Mouse (Mus musculus) kidney, embryonic 16.5 days (tissue): ENCODE results near the gene Npas1. TPM values are rescaled to one million over a fixed set of nuclear protein-coding genes. Genes with fewer than 3 reads are reported as not detected.
A peak's percentile ranks its signal among the peaks of the same experiment; 100 is the strongest.

ENCODE experiments used
- ATAC-seq: fragments of 200-750 bp; cut with Nextera tagmentation; 2 replicates; pipeline ENCODE4 v1.8.0; 2017; ENCODE audit warnings: moderate TSS enrichment; ENCODE audit not compliant: low FRiP score, low TSS enrichment
- H3K27ac ChIP-seq: fragments of 300-500 bp; sonication (generic); 2 replicates; pipeline ENCODE4 v1.5.1; 2014; ENCODE audit warnings: low read length
- H3K27me3 ChIP-seq: fragments of 300-500 bp; sonication (generic); 2 replicates; pipeline ENCODE4 v1.6.1; 2014; ENCODE audit warnings: low read length, control low read depth, mixed read lengths; ENCODE audit not compliant: insufficient read depth
- H3K36me3 ChIP-seq: fragments of 300-500 bp; sonication (generic); 2 replicates; pipeline ENCODE4 v1.6.1; 2014; ENCODE audit warnings: low read length, control low read depth, mixed read lengths; ENCODE audit not compliant: insufficient read depth
- H3K4me1 ChIP-seq: fragments of 300-500 bp; sonication (generic); 2 replicates; pipeline ENCODE4 v1.6.1; 2014; ENCODE audit warnings: low read length, control low read depth, mixed read lengths; ENCODE audit not compliant: insufficient read depth
- H3K4me2 ChIP-seq: fragments of 300-500 bp; sonication (generic); replicated peaks from 2 replicates; pipeline ENCODE4 v1.6.1; 2014; ENCODE audit warnings: low read depth, low read length
- H3K4me3 ChIP-seq: fragments of 300-500 bp; sonication (generic); 2 replicates; pipeline ENCODE4 v1.5.1; 2014; ENCODE audit warnings: mild to moderate bottlenecking, low read length
- H3K9ac ChIP-seq: fragments of 300-500 bp; sonication (generic); replicated peaks from 2 replicates; pipeline ENCODE4 v1.6.1; 2014; ENCODE audit warnings: low read length
- H3K9me3 ChIP-seq: fragments of 300-500 bp; sonication (generic); 2 replicates; pipeline ENCODE4 v1.6.1; 2016; ENCODE audit warnings: low read length, control low read depth
- WGBS: fragments of 180-500 bp; shearing (Covaris S2); extraction: QIAGEN DNeasy Blood & Tissue Kit; methylation state at CpG from one replicate; pipeline ENCODE4 v1.1.7; 2014; 5-methylcytosine and 5-hydroxymethylcytosine counted together
- polyA plus RNA-seq: library from polyadenylated mRNA; unstranded; fragments of >200 nt; fragmentation: Nextera tagmentation; extraction: Ambion mirVana; gene quantifications from 2 replicates; pipeline ENCODE4 v1.2.1, GENCODE M21; 2015

The Npas1 gene
- polyA plus RNA-seq: 0.41 and 0.42 TPM in 2 replicates

DNA sequence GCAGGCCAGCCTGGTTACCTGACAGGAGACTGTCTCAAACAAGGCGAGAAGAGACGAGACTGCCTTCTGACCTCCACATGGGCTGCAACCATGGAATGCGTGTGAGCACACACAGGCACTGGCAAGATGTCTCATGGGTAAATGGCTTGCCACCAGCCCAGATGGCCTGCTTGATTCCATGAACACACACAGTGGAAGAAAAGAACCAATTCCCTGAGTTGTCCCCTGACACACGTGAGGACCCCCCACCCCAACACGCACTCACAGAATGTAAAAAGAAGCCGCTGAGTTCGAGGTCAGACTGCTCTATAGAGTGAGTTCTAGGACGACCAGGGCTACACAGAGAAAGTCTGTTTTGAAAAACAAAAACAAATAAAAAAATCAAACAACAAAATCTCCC lies at the start of gene Npas1:
Npas1 (minus strand) TSS at position 101 of the 400 bp plus-strand sequence.
- no peak within 1 kb of the TSS for H3K9ac ChIP-seq
- no peak for ATAC-seq
- WGBS: 88% methylated on average over 8 of the region's 8 CpGs
- H3K4me1 ChIP-seq: peaks cover 20% of the 10 kb centered on the region
- H3K4me3 ChIP-seq: peak within 1 kb of the TSS; percentile 43
- H3K36me3 ChIP-seq: no peaks in the 10 kb centered on the region
- H3K27me3 ChIP-seq: peaks cover 52% of the 10 kb centered on the region
- peak within 1 kb of the TSS; percentile 60 for H3K4me2 ChIP-seq
- H3K9me3 ChIP-seq: no peaks in the 10 kb centered on the region
- H3K27ac ChIP-seq: no peak within 1 kb of the TSS

DNA sequence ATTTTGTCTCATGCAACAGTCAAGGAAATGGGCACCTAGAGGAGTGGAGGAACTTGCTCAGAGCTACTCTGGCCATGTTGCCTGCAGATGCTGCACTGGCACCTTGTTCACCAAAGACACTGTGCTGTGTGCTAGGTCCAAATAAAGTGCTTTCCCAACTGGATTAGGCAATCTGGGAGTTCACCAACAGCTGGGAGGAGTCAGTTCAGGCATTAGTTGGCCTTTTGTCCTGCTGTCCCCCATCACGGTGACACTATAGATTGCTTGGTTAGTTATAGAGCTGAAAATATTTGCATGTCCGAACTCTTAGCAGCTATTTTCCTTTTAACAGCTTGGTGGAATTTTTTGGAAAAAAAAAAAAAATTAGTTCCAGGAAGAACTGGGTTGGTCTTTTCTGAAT lies 48.5 kb upstream of the Npas1 start:
- no peak for ATAC-seq
- Histone ChIP-seq H3K9ac (no peak overlapping the region), H3K4me3 (no peak overlapping the region), H3K4me1 (no peaks in the 10 kb centered on the region), H3K4me2 (no peak overlapping the region), H3K9me3 (no peaks in the 10 kb centered on the region), H3K27me3 (no peaks in the 10 kb centered on the region), H3K27ac (no peak overlapping the region), H3K36me3 (no peaks in the 10 kb centered on the region)
- 85% methylated on average over 2 of the region's 2 CpGs for WGBS

DNA sequence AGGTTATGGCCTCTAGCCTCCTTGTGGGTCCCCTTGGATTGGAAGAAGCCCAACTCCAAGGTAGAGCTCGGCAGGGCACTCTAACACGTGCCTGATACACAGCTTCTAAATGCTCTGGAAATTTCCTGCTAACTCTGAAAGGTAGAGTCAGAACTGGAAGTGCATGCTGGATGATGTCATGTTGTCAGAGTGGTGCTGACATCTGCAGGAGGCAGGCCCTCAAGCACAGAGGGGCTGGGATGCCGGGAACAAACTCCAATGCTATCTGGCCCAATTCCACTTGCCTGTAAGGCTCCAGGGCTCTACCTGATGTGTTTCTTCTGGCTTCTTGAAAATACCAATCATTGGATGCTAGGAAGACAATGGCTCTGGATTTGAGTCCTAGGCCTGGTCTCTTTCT lies 47.9 kb upstream of the Npas1 start:
- Histone ChIP-seq H3K27me3 (no peaks in the 10 kb centered on the region), H3K9me3 (no peaks in the 10 kb centered on the region), H3K4me2 (no peak overlapping the region), H3K36me3 (no peaks in the 10 kb centered on the region), H3K27ac (no peak overlapping the region), H3K4me3 (no peak overlapping the region), H3K4me1 (no peaks in the 10 kb centered on the region), H3K9ac (no peak overlapping the region)
- ATAC-seq: no peak
- WGBS: 90% methylated on average over 3 of the region's 3 CpGs

DNA sequence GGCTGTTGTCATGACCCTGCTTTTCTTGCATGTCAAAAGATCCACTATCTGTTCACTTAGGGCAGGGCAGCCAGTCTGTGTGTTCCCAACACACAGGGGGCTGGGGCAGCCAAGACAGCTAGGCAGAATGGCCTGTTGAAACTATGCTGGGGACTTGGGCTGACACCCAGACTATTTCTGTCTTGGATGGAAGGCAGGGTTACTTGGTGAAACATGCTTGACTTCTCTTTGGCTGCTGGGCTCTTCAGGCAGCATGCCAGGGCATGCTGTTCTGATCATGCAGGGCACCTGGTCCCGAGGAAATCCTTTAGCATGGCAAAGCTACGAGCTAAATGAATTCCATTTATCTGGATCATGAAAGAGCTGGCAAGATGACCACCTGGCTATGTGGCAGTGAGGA lies 46.8 kb upstream of the Npas1 start:
- H3K4me1 ChIP-seq: no peaks in the 10 kb centered on the region
- H3K9me3 ChIP-seq: no peaks in the 10 kb centered on the region
- H3K27ac ChIP-seq: no peak overlapping the region
- WGBS: 74% methylated on average over 2 of the region's 2 CpGs
- no peaks in the 10 kb centered on the region for H3K27me3 ChIP-seq
- no peak for ATAC-seq
- H3K36me3 ChIP-seq: no peaks in the 10 kb centered on the region
- no peak overlapping the region for H3K9ac ChIP-seq
- H3K4me2 ChIP-seq: no peak overlapping the region
- H3K4me3 ChIP-seq: no peak overlapping the region

DNA sequence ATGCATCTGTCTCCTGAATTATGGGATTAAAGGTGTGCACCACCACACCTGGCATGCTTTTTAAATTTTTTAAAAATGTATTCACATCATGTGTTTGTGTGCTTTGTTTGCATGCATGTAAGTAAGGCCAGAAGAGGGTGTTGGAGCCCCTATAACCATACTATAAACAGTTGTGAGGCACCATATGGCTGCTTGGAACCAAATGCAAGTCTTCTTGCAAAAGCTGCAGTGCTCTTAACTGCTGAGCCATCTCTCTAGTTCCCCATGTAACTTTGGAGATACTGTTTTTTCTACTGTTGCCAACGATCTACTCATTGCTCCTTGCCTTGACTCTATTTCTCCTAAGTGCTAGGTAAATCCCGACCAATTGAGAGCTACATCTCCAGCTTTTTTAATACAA lies 41.8 kb upstream of the Npas1 start:
- H3K27me3 ChIP-seq: no peaks in the 10 kb centered on the region
- 90% methylated on average over 2 of the region's 2 CpGs for WGBS
- no peak for ATAC-seq
- H3K9me3 ChIP-seq: no peaks in the 10 kb centered on the region
- peaks cover 12% of the 10 kb centered on the region; the same call in 1 of the 2 replicates for H3K36me3 ChIP-seq
- no peak overlapping the region for H3K27ac ChIP-seq
- H3K4me3 ChIP-seq: no peak overlapping the region
- no peak overlapping the region for H3K9ac ChIP-seq
- no peaks in the 10 kb centered on the region for H3K4me1 ChIP-seq
- H3K4me2 ChIP-seq: no peak overlapping the region

DNA sequence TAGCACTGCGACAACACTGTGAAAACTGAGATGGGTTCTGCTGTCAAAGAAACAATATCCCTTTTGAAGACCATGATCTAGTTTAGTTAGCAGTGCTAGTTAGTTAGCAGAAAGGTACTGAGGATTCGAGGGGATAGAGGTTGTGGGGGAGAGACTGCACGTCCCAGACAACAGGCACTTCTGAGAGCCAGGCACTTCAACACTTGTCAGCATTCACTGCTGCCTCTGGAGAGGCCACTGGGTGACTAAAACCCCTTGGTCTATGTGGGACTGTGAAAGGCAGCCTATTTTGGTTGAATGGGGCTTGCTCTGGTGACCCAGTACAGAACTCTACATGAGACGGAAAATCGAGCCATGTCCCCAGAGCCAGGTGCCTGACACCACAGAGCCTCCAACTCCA lies 39.7 kb upstream of the Npas1 start:
- H3K9me3 ChIP-seq: no peaks in the 10 kb centered on the region
- H3K36me3 ChIP-seq: peaks cover 14% of the 10 kb centered on the region; the same call in 1 of the 2 replicates
- no peak for ATAC-seq
- H3K4me2 ChIP-seq: no peak overlapping the region
- no peak overlapping the region for H3K9ac ChIP-seq
- no peak overlapping the region for H3K27ac ChIP-seq
- WGBS: 86% methylated on average over 5 of the region's 5 CpGs
- no peak overlapping the region for H3K4me3 ChIP-seq
- H3K4me1 ChIP-seq: no peaks in the 10 kb centered on the region
- no peaks in the 10 kb centered on the region for H3K27me3 ChIP-seq

DNA sequence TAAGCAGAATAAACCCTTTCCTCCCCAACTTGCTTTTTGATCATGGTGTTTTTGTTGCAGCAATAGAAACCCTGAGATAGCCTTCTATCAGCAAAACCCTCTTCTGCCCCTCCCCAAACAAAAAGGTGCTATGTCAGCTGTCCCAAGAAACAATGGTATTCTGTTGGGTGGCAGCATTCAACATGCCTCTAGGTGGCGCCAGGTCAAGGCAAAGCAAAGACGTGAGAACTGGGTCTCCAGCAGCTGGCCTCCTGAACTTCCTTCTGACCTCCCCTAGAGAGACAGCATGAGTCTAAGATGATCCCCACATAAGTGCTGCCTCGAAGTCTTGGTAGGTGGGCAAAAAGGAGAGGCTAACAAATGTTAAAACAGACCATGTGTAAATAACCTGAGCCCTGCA lies 29.8 kb upstream of the Npas1 start:
- 15% methylated on average over 3 of the region's 3 CpGs for WGBS
- peaks cover 50% of the 10 kb centered on the region for H3K36me3 ChIP-seq
- ATAC-seq: no peak

DNA sequence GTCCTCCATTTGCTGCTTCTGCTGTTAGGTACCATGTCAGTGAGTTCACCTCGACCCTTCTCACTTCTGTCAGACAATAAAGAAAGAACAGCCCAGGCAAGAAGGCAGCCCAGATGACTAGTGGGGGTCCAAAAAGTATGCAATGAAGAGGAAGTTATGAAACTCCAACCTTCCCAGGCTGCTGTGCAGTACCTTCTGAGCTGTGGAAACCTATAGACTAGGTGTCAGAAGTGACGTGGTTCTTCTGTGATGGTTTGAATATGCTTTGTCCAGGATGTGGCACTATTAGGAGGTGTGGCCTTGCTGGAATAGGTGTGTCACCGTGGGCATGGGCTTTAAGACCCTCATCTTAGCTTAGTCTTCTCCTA lies 27.7 kb upstream of the Npas1 start:
- Histone ChIP-seq H3K36me3 (peaks cover 48% of the 10 kb centered on the region), H3K9ac (no peak overlapping the region), H3K4me3 (no peak overlapping the region), H3K4me1 (no peaks in the 10 kb centered on the region), H3K4me2 (no peak overlapping the region), H3K9me3 (no peaks in the 10 kb centered on the region), H3K27ac (no peak overlapping the region), H3K27me3 (no peaks in the 10 kb centered on the region)
- WGBS: 88% methylated on average over 3 of the region's 3 CpGs
- no peak for ATAC-seq

More for the DNA sequence above, 29.8 kb upstream of the Npas1 start:
- Histone ChIP-seq H3K4me3 (no peak overlapping the region), H3K9me3 (no peaks in the 10 kb centered on the region), H3K27ac (no peak overlapping the region), H3K4me1 (no peaks in the 10 kb centered on the region), H3K27me3 (no peaks in the 10 kb centered on the region), H3K4me2 (no peak overlapping the region), H3K9ac (no peak overlapping the region)

DNA sequence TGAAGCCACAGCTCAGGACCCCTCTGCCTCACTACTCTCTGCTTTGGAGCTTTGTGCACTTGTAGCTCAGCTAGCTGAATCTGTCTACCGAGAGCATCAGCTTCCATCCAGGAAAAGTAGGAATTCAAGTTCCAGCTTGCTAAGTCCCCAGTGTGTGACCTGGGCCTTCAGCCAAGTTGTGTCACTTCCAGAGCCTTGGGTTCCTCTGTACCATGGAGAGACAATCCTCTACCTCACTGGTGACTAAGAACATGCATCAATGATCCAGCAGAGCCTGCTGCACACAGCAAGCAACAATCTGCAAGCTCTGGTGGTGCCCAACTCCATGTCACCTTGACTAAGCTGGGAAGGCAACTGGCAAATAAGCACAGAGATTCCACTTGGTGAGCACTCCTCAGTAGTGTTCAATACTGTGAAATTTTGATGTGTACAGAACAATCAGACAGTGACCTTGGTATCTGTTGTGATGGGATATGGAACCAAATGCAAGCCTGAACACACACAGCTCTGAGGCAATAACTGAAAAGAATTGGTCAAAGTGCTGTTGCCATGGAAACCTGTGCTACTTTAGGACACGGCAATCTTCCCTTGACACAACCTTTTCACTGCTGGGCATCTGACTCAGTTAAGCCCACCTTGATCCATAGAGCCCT lies 27.2 kb upstream of the Npas1 start:
- H3K36me3 ChIP-seq: peaks cover 48% of the 10 kb centered on the region
- H3K4me3 ChIP-seq: no peak overlapping the region
- no peaks in the 10 kb centered on the region for H3K9me3 ChIP-seq
- 79% methylated on average over 2 of the region's 2 CpGs for WGBS
- no peak for ATAC-seq
- H3K9ac ChIP-seq: no peak overlapping the region
- H3K27me3 ChIP-seq: no peaks in the 10 kb centered on the region
- no peak overlapping the region for H3K27ac ChIP-seq
- no peaks in the 10 kb centered on the region for H3K4me1 ChIP-seq
- no peak overlapping the region for H3K4me2 ChIP-seq

DNA sequence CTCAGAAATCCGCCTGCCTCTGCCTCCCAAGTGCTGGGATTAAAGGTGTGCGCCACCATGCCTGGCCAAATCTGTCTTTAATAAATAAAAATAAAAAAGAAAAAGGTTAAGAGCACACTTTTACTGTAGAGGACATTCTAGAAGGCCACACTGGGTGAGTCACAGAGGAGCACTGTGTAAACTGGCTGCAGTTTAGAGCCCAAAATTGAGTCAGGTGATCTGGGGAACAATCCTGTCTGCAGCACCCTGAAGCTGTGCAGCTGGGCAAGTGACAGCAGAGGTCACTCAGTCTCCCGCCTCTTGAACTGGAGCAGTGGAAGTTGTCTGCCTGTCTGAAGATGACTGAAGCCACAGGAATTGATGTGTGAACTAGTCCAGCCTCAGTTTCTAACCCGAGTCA lies 24.0 kb upstream of the Npas1 start:
- whole genome bisulfite sequencing: 88% methylated on average over 4 of the region's 4 CpGs
- Histone ChIP-seq H3K9ac (no peak overlapping the region), H3K27ac (no peak overlapping the region), H3K36me3 (peaks cover 67% of the 10 kb centered on the region), H3K27me3 (no peaks in the 10 kb centered on the region), H3K4me3 (no peak overlapping the region), H3K4me2 (no peak overlapping the region), H3K4me1 (no peaks in the 10 kb centered on the region), H3K9me3 (no peaks in the 10 kb centered on the region)
- no peak for ATAC-seq
